Mouse (Mus musculus): Measurements from ENCODE around the gene Lctl.

DNA sequence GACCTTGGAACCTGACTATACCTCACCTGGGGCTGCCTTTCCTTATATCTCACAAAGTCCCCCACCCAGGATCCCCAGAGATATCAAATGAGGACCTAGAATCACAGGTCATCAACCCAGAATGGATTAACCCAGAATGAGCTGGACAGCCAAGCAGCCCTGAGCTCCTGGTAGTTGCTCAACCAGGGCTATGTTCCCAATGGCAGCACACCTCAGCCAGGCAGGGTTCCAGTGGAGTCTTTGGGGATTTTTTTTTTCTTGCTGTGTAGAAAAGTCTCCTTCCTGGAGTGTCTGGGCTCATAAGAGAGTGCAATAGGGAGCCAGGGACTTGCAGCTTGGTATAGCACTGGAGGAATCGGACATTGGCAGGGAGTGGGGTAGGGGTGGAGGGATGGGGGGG lies 48.4 kb upstream of the Lctl start:
- no peak for TF ChIP-seq GATA1 (IDR thresholded peaks at IDR 0.05; ENCODE audit: low read length)
- no peak for TF ChIP-seq TAL1 (IDR thresholded peaks at IDR 0.05; ENCODE audit: low read length)

All from erythroblast, embryonic 14.5 days (primary cell).